Mouse (Mus musculus): ENCODE measurements at regions not wholly inside any gene's neighbourhood (a gene's known extent, or its start where the extent isn't known, plus 50 kb on each side); places are given as distances from the start of the nearest gene placed in this dataset.

DNA sequence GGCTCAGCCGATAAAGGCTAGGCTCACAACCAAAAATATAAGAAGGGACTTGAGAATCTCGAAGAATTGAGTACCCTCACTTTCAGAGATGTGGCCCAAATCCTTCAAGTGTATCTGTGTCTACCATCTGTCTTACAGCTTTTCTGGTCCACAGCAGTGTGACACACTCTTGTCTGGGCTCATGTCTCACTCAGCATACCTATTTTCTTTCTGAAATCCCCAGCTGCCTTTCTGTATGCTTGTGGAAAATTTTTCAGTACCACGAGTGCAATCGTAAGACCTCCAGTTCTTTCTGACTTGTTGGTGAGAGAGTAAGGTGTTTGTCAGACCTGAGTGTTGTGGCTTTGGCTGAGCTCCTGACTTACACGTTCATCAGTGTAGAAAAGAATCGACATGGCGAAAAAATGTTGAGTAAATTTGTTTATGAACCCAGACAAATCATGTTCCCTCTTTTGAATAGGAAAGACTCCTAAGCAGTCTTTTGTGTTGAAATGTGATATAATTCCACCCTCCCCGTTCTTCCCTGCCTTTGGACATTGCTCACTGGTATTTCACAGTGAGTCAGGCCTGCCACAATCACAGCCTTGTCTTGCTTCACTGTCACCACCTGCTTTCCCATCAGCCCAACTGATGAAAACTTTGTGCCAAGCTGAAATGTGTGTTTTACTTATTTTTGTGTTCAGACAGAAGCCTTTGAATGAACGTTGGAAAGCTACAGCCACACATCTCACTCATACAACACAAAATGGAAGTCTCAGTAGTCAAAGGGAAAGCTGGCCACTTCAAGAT lies 125.3 kb upstream of the Bank1 start:
- DNase-seq (ENCODE audit: low spot score in 2 of 2): peak in 1 of 2 experiments; percentile 25
- intact Hi-C loops (cut with DNase I): no loop called here

- DNase-seq (ENCODE audit: low spot score in 2 of 2): peak in 1 of 2 experiments; percentile 34
- intact Hi-C loops (cut with DNase I): no loop called here
Observed at GRCm38 (mm10) chr3:136450361-136450895, 124.6 kb upstream of the Bank1 start.

DNA sequence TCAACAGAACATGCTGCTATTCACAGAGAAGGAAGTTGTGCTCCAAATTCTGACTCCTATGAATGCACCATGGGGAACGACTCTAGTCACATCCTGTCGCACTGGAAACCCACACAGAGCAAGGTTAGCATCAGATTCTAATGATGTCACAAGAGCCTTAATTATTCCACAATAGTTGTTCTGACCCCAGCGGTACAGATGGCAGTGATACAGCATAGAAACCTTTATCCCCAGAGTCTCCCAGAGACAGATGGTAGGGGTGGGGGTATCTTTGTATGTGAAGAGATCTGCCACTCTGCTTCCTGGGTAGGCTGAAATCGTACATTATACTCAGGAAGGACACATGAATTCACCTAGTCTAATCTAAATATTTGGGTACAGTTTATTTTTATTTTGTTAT lies 123.5 kb upstream of the Bank1 start:
- DNase-seq (ENCODE audit: low spot score in 2 of 2): no peak
- intact Hi-C loops (cut with DNase I): no loop called here

GRCm38 (mm10) chr3:136444598-136444997 lies 118.7 kb upstream of the Bank1 start:
- no peak for DNase-seq (ENCODE audit: low spot score in 2 of 2)
- intact Hi-C loops (cut with DNase I): no loop called here

- no peak for DNase-seq (ENCODE audit: low spot score in 2 of 2)
- intact Hi-C loops (cut with DNase I): no loop called here
Observed at GRCm38 (mm10) chr3:136442099-136442498, 116.2 kb upstream of the Bank1 start.

DNA sequence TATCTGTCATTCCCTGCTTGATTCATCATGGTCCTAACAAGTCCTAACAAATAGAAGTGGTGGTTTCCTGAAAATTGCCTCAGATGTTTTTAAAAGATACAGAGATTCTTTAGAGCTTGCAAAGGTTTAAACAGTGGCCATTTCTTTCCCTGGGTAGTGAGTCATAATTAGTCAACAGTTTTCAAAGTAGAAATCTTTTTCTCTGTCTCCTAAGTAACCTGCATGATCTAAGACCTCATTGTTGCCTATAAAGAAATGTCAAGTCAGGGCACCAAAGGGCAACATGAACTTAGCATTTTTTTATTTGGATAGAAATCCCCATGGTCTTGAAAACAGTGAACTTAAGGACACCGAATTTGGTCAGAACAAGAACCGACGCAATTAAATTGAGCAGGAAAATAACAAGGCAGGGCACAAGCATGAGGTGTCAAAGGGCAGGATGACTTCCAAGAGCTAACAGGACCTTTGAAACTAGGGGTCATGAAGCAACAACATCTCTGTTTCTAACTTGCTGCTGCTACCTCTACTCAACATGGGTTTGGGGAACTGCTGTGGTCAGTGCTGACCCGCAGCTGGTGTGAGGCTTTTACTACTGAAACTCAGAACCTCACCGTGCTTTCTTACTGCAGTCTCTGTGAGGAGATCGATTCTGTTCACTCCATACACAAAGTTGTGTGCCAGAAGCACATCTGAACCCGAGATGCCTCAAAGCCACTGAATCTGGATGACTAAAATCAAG lies 114.2 kb upstream of the Bank1 start:
- no peak for DNase-seq (ENCODE audit: low spot score in 2 of 2)
- intact Hi-C loops (cut with DNase I): no loop called here

DNA sequence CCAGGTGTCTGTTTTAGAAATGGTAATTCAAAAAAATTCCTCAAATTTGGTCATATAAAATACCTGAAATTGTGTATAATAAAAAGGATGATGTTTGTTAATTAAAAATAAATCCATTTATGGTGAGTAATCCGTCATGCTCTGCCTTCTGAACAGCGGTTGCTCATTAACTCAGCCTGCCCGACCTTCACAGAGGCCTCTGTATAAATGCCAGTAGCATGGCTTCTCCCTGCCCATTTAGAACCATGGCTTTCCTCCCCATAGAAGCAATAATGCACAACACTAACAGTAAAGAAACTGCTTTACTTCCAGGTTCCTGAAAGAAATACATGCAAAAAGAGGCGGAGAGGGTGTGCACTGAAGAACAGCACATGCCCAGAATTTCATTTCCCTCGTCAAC lies 113.5 kb upstream of the Bank1 start:
- intact Hi-C loops (cut with DNase I): no loop called here

GRCm38 (mm10) chr3:136434407-136434806 lies 108.5 kb upstream of the Bank1 start:
- intact Hi-C loops (cut with DNase I): no loop called here
- no peak for DNase-seq (ENCODE audit: low spot score in 2 of 2)

More for the DNA sequence above, 113.5 kb upstream of the Bank1 start:
- DNase-seq (ENCODE audit: low spot score in 2 of 2): no peak

GRCm38 (mm10) chr3:136432072-136432471 lies 106.2 kb upstream of the Bank1 start:
- intact Hi-C loops (cut with DNase I): no loop called here
- DNase-seq (ENCODE audit: low spot score in 2 of 2): no peak

DNA sequence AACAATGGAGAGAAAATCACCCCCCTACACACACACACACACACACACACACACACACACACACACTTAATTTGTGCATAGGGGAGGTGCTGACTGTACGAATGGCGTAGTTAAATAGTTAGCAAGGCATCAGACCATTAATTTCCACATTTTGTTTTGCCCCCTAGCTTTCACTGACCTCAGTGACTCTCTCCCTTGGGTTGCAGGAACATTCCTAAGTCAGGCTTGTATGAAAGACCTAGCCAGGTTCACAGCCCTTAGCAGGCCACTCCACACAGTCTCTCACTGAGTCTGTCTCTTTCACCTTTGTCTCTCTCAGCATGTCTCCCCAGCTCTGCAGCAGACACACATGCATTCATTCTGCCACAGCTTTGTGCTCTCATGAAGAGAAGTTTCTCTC lies 101.6 kb upstream of the Bank1 start:
- intact Hi-C loops (cut with DNase I): no loop called here
- no peak for DNase-seq (ENCODE audit: low spot score in 2 of 2)

GRCm38 (mm10) chr3:136426539-136427194 lies 100.8 kb upstream of the Bank1 start:
- no peak for DNase-seq (ENCODE audit: low spot score in 2 of 2)

GRCm38 (mm10) chr3:136421969-136422614 lies 96.2 kb upstream of the Bank1 start:
- intact Hi-C loops (cut with DNase I): no loop called here
- no peak for DNase-seq (ENCODE audit: low spot score in 2 of 2)

More at GRCm38 (mm10) chr3:136426539-136427194, 100.8 kb upstream of the Bank1 start:
- intact Hi-C loops (cut with DNase I): no loop called here

GRCm38 (mm10) chr3:136405606-136406005 lies 79.7 kb upstream of the Bank1 start:
- intact Hi-C loops (cut with DNase I): no loop called here
- DNase-seq (ENCODE audit: low spot score in 2 of 2): no peak

- peak in 1 of 2 experiments; percentile 55 for DNase-seq (ENCODE audit: low spot score in 2 of 2)
- intact Hi-C loops (cut with DNase I): no loop called here
Observed at GRCm38 (mm10) chr3:136383282-136383681, 57.4 kb upstream of the Bank1 start.

DNA sequence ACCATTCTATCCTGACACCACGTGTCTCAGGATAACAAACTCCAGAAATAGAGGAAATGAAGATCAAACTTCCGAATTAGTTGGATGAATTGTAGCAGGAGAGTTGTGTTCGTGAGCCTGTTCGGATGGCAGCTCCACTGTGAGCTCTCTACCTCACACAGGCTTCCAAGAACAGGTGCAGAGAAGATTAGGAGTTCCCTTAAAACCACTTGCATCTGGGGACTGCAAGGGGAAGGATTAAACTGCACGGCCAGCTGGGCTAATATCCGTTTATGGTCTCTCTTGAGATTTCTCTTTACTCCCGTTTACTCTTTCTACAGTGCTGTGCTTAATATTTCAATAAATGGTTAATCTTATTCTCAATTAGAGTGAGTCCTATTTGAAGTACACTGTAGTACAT lies 54.8 kb upstream of the Bank1 start:
- no peak for DNase-seq (ENCODE audit: low spot score in 2 of 2)
- intact Hi-C loops (cut with DNase I): no loop called here

DNA sequence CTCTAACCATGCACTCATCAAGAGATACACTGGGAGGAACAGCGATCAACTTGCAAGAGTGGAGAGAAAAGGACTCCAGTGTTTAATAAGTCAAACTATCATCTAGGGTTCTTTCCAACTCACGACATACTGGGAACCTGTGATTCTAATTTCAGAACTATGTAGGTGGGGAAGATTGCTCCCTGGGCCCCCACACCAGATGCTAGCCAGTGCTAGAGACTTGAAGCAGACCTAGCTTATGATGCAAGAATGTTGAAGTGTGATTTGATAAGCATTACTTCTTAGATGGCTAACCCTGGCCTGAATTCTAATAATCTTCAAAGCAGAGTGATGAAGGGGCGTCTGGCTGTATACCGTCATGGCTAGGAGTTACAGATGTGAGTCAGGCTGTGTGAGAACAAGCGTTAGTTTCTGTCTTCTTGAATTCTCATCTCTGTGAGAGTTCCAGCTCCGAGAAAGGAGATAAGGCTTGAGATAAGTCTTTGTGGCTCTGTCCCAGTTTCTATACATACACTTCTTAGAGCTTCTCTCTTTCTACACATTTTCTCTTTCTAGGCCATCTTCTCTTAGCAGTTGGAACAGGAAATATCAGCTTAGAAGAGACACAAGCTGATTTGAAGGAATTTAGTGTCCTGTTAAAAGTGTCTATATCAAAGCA lies 54.0 kb upstream of the Bank1 start:
- peak in 1 of 2 experiments; percentile 20 for DNase-seq (ENCODE audit: low spot score in 2 of 2)
- intact Hi-C loops (cut with DNase I): no loop called here

GRCm38 (mm10) chr3:136376893-136377292 lies 51.0 kb upstream of the Bank1 start:
- intact Hi-C loops (cut with DNase I): no loop called here
- no peak for DNase-seq (ENCODE audit: low spot score in 2 of 2)
